Mouse (Mus musculus): ENCODE measurements around the gene Fbln5. TPM values are rescaled to one million over a fixed set of nuclear protein-coding genes. Genes with fewer than 3 reads are reported as not detected.

The Fbln5 gene
- polyA plus RNA-seq, 1 experiment from 2014 or later: 10.7 TPM

DNA sequence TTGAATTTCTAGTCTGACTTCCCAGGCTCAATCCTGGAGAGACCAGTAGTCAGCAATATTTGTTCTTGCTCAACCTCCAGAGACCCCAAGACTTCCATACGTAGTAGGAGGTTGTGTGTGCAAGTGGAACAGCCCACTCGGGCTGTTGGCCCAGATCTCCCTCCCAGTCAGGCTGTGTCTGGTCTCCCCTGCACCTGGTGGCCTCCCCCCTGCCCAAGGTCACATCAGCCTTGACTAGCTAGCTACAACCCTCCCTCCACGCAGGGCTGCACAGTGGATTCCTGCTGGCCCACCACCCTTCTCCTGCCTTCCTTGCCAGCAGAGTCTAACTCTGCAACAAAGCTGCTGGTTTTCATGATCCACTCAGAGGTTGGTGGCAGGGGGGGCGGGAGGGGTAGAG lies 12.4 kb upstream of the Fbln5 start:
- H3K4me1 ChIP-seq (ENCODE audit: insufficient read depth): no peaks in the 10 kb centered on the region
- ATAC-seq: no peak
- no peaks in the 10 kb centered on the region for H3K9me3 ChIP-seq (ENCODE audit: low read length)
- WGBS (ENCODE audit: insufficient replicate concordance): 51% methylated on average over 4 of the region's 4 CpGs
- no peak for DNase-seq
- H3K36me3 ChIP-seq (replicated peaks; ENCODE audit: insufficient read depth, low read length): peaks cover 18% of the 10 kb centered on the region
- TF ChIP-seq CTCF (IDR thresholded peaks at IDR 0.05; ENCODE audit: low read depth) (no peak), EP300 (IDR thresholded peaks at IDR 0.05; ENCODE audit: low read depth) (no peak)
- no peak overlapping the region for H3K4me3 ChIP-seq (ENCODE audit: low read depth, low read length)
- no peak overlapping the region for H3K4me2 ChIP-seq (ENCODE audit: low read depth, low read length)
- H3K27ac ChIP-seq (ENCODE audit: low read depth): no peak overlapping the region
- no peaks in the 10 kb centered on the region for H3K27me3 ChIP-seq (ENCODE audit: insufficient read depth, low read length)
- no peak overlapping the region for H3K9ac ChIP-seq (replicated peaks)

DNA sequence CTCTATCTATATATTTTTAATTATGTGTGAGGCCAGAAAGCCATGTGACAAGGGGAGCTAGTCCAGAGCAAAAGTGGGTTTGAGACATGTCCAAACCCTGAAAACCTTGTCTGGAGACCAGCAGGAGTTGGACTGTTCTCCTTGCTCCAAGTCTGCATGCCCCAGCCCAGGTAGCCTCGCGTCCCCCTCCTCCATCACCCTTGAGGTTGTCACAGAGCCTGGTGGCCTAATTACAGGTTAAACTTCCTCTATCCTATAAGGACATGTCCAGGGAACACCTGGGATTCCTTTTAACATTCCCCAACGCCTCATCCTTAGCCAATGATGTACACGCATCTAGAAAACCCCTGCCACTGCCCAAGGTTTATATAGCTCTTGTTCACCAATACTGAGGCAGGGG lies 4.3 kb upstream of the Fbln5 start:
- no peaks in the 10 kb centered on the region for H3K9me3 ChIP-seq (ENCODE audit: low read length)
- no peak overlapping the region for H3K4me2 ChIP-seq (ENCODE audit: low read depth, low read length)

DNA sequence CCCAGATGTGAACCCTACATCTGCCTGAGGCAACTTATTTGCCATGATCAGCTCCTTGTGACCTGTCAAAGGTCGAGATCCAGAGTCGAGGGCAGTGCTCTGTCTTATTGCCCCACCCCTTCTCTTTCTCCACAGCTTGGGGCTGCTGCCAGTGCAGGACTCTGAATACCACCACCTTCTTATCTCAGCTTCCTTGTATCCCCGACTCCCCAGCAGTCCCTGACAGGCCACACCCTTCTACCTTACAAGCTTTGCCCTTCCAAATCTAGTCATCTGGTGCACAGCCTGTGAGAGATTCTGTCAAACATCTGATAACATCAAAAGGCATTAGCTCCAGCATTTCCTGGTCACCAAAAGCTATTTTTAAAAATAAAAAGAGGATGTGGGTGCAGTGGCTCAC lies 2.7 kb upstream of the Fbln5 start:
- Histone ChIP-seq H3K9me3 (ENCODE audit: low read length) (no peaks in the 10 kb centered on the region), H3K4me2 (ENCODE audit: low read depth, low read length) (no peak overlapping the region), H3K27ac (ENCODE audit: low read depth) (no peak overlapping the region), H3K27me3 (ENCODE audit: insufficient read depth, low read length) (peaks cover 15% of the 10 kb centered on the region; the same call in 1 of the 2 replicates), H3K4me3 (ENCODE audit: low read depth, low read length) (no peak overlapping the region), H3K4me1 (ENCODE audit: insufficient read depth) (peaks cover 9% of the 10 kb centered on the region; the same call in 1 of the 2 replicates), H3K9ac (replicated peaks) (no peak overlapping the region), H3K36me3 (replicated peaks; ENCODE audit: insufficient read depth, low read length) (no peaks in the 10 kb centered on the region)
- DNase-seq (no peak), ATAC-seq (no peak)
- TF ChIP-seq CTCF (IDR thresholded peaks at IDR 0.05; ENCODE audit: low read depth) (no peak), EP300 (IDR thresholded peaks at IDR 0.05; ENCODE audit: low read depth) (no peak)
- 15% methylated on average over 3 of the region's 3 CpGs for WGBS (ENCODE audit: insufficient replicate concordance)

More for the DNA sequence above, 4.3 kb upstream of the Fbln5 start:
- no peak overlapping the region for H3K27ac ChIP-seq (ENCODE audit: low read depth)
- H3K4me3 ChIP-seq (ENCODE audit: low read depth, low read length): no peak overlapping the region
- no peak overlapping the region for H3K9ac ChIP-seq (replicated peaks)
- no peaks in the 10 kb centered on the region for H3K36me3 ChIP-seq (replicated peaks; ENCODE audit: insufficient read depth, low read length)
- peaks cover 13% of the 10 kb centered on the region; the same call in 1 of the 2 replicates for H3K27me3 ChIP-seq (ENCODE audit: insufficient read depth, low read length)
- 82% methylated on average over 4 of the region's 4 CpGs for WGBS (ENCODE audit: insufficient replicate concordance)
- DNase-seq (no peak), ATAC-seq (no peak)
- peaks cover 9% of the 10 kb centered on the region; the same call in 1 of the 2 replicates for H3K4me1 ChIP-seq (ENCODE audit: insufficient read depth)
- TF ChIP-seq CTCF (IDR thresholded peaks at IDR 0.05; ENCODE audit: low read depth) (no peak), EP300 (IDR thresholded peaks at IDR 0.05; ENCODE audit: low read depth) (no peak)

DNA sequence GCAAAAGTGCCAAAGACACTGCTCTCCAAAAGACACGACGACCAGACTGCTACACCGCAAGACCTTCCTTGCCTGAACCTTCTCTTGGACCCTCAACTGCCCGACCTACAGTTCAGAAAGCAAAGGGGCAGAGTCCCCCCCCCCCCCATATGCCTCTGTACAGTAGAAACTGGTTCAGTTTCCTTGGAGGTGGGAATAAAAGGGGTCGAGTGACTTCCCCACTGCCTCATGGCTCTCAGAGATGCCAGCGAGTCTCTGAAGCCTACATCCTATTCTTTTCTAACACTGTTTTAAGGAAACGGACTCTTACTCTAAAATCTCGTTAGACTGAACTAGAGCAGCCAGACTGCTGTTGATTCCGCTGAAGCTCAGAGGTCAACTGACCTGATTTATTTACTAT lies 715 bp upstream of the Fbln5 start:
- no peaks in the 10 kb centered on the region for H3K9me3 ChIP-seq (ENCODE audit: low read length)
- peaks cover 9% of the 10 kb centered on the region; the same call in 1 of the 2 replicates for H3K4me1 ChIP-seq (ENCODE audit: insufficient read depth)
- H3K4me2 ChIP-seq (ENCODE audit: low read depth, low read length): peak overlapping the region; percentile 80
- 26% methylated on average over 9 of the region's 9 CpGs for WGBS (ENCODE audit: insufficient replicate concordance)
- DNase-seq: no peak
- no peak overlapping the region; the same call in 1 of the 2 replicates for H3K9ac ChIP-seq (replicated peaks)
- no peak overlapping the region for H3K27ac ChIP-seq (ENCODE audit: low read depth)
- no peaks in the 10 kb centered on the region for H3K36me3 ChIP-seq (replicated peaks; ENCODE audit: insufficient read depth, low read length)
- ATAC-seq: no peak
- H3K27me3 ChIP-seq (ENCODE audit: insufficient read depth, low read length): peaks cover 15% of the 10 kb centered on the region; the same call in 1 of the 2 replicates
- H3K4me3 ChIP-seq (ENCODE audit: low read depth, low read length): peak overlapping the region; percentile 48
- TF ChIP-seq CTCF (IDR thresholded peaks at IDR 0.05; ENCODE audit: low read depth) (no peak), EP300 (IDR thresholded peaks at IDR 0.05; ENCODE audit: low read depth) (no peak)

DNA sequence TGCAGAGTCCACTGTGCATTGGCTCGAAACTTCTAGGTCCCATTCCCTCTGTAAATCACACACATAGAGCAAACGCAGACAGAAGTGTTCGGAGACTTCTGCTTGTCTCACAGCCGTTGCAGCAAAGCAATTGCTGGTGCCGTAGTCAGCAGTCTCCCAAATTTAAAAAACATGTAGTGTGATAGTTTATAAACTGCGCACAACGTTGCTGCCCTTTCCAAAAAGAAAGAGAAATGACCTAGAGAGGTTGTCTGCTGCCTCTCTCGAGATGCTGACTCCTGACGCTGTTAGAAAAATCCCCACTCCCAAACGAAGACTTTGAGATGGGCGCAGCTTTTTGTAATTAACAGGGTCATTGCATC lies 628 bp downstream of the Fbln5 start:
- TF ChIP-seq EP300 (IDR thresholded peaks at IDR 0.05; ENCODE audit: low read depth): no peak
- no peak for TF ChIP-seq CTCF (IDR thresholded peaks at IDR 0.05; ENCODE audit: low read depth)
- H3K27me3 ChIP-seq (ENCODE audit: insufficient read depth, low read length): peaks cover 15% of the 10 kb centered on the region; the same call in 1 of the 2 replicates
- peaks cover 9% of the 10 kb centered on the region; the same call in 1 of the 2 replicates for H3K4me1 ChIP-seq (ENCODE audit: insufficient read depth)
- DNase-seq: no peak
- no peaks in the 10 kb centered on the region for H3K36me3 ChIP-seq (replicated peaks; ENCODE audit: insufficient read depth, low read length)
- no peaks in the 10 kb centered on the region for H3K9me3 ChIP-seq (ENCODE audit: low read length)
- 30% methylated on average over 11 of the region's 11 CpGs for WGBS (ENCODE audit: insufficient replicate concordance)
- no peak overlapping the region for H3K27ac ChIP-seq (ENCODE audit: low read depth)
- H3K4me3 ChIP-seq (ENCODE audit: low read depth, low read length): peak overlapping the region; percentile 48
- H3K9ac ChIP-seq (replicated peaks): no peak overlapping the region
- peak overlapping the region; percentile 80 for H3K4me2 ChIP-seq (ENCODE audit: low read depth, low read length)
- no peak for ATAC-seq

DNA sequence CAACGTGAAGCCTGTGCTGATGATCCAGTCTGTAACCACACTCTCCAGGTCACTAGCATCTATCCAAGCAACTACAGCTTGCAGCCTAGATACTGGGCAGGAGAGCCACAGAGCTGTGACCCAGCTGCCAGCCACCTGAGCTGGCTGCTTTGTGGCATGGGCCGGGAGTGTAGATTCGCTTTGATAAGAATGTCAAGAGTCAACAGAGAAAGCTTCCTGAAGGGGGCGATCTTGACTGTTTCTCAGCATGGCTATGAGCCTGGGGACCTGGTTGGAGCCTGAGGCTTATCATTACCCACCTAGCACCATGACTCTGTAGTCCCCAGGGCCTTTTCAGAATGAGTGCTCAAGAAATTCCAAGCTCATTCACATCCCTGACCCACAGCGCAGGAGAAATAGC lies 2.0 kb downstream of the Fbln5 start:
- peaks cover 9% of the 10 kb centered on the region; the same call in 1 of the 2 replicates for H3K4me1 ChIP-seq (ENCODE audit: insufficient read depth)
- peaks cover 15% of the 10 kb centered on the region; the same call in 1 of the 2 replicates for H3K27me3 ChIP-seq (ENCODE audit: insufficient read depth, low read length)
- H3K4me2 ChIP-seq (ENCODE audit: low read depth, low read length): no peak overlapping the region
- TF ChIP-seq EP300 (IDR thresholded peaks at IDR 0.05; ENCODE audit: low read depth): no peak
- peak; percentile 31 for TF ChIP-seq CTCF (IDR thresholded peaks at IDR 0.05; ENCODE audit: low read depth)
- H3K36me3 ChIP-seq (replicated peaks; ENCODE audit: insufficient read depth, low read length): no peaks in the 10 kb centered on the region
- no peak overlapping the region for H3K9ac ChIP-seq (replicated peaks)
- H3K4me3 ChIP-seq (ENCODE audit: low read depth, low read length): no peak overlapping the region
- 41% methylated on average over 5 of the region's 5 CpGs for WGBS (ENCODE audit: insufficient replicate concordance)
- no peaks in the 10 kb centered on the region for H3K9me3 ChIP-seq (ENCODE audit: low read length)
- ATAC-seq (no peak), DNase-seq (peak; percentile 17)
- no peak overlapping the region for H3K27ac ChIP-seq (ENCODE audit: low read depth)

Data from liver, postnatal 0 days (tissue).